Mouse (Mus musculus) intestine, postnatal 0 days (tissue): ENCODE results near the gene 1810010H24Rik. TPM values are rescaled to one million over a fixed set of nuclear protein-coding genes. Genes with fewer than 3 reads are reported as not detected.
"Not testable (repeated sequence)": the region's sequence is repeated elsewhere in the genome, so short reads cannot be mapped to it uniquely, and the experiment has no call there.

Experiments used
- ATAC-seq: fragments of 200-750 bp; cut with Nextera tagmentation; 2 replicates; pipeline ENCODE4 v1.8.0; 2017; ENCODE audit warnings: mild to moderate bottlenecking, moderate TSS enrichment, moderate library complexity
- H3K27ac ChIP-seq: fragments of 300-500 bp; sonication (generic); 2 replicates; pipeline ENCODE4 v1.5.1; 2014; ENCODE audit warnings: mild to moderate bottlenecking, low read depth, low read length, moderate library complexity
- H3K27me3 ChIP-seq: fragments of 300-500 bp; sonication (generic); replicated peaks from 2 replicates; pipeline ENCODE4 v1.6.1; 2014; ENCODE audit warnings: low read length, mixed read lengths; ENCODE audit not compliant: control insufficient read depth, insufficient read depth
- H3K36me3 ChIP-seq: fragments of 300-500 bp; sonication (generic); 2 replicates; pipeline ENCODE4 v1.6.1; 2014; ENCODE audit warnings: mild to moderate bottlenecking, moderate library complexity; ENCODE audit not compliant: control insufficient read depth, insufficient read depth
- H3K4me1 ChIP-seq: fragments of 300-500 bp; sonication (generic); replicated peaks from 2 replicates; pipeline ENCODE4 v1.6.1; 2014; ENCODE audit warnings: antibody characterized with exemption, low read length, mixed read lengths; ENCODE audit not compliant: control insufficient read depth, insufficient read depth
- H3K4me2 ChIP-seq: fragments of 300-500 bp; sonication (generic); replicated peaks from 2 replicates; pipeline ENCODE4 v1.6.1; 2014; ENCODE audit warnings: low read depth, mild to moderate bottlenecking, moderate library complexity
- H3K4me3 ChIP-seq: fragments of 300-500 bp; sonication (generic); 2 replicates; pipeline ENCODE4 v1.5.1; 2014; ENCODE audit warnings: low read depth, low read length
- H3K9ac ChIP-seq: fragments of 300-500 bp; sonication (generic); 2 replicates; pipeline ENCODE4 v1.6.1; 2014; ENCODE audit warnings: mild to moderate bottlenecking, low read depth, low read length
- H3K9me3 ChIP-seq: fragments of 300-500 bp; sonication (generic); 2 replicates; pipeline ENCODE4 v1.6.1; 2016; ENCODE audit warnings: mixed run types; ENCODE audit not compliant: control insufficient read depth
- CTCF ChIP-seq: sonication (generic); IDR thresholded peaks from 2 replicates; pipeline ENCODE4 v1.5.1; 2016; ENCODE audit warnings: low read depth, mild to moderate bottlenecking, control low read depth, antibody characterized with exemption, moderate library complexity
- WGBS: fragments of 180-500 bp; shearing (Covaris S2); extraction: QIAGEN DNeasy Blood & Tissue Kit; methylation state at CpG from one replicate; pipeline ENCODE4 v1.1.7; 2014; 5-methylcytosine and 5-hydroxymethylcytosine counted together
- polyA plus RNA-seq: library from polyadenylated mRNA; unstranded; fragments of >200 nt; fragmentation: Nextera tagmentation; extraction: Ambion mirVana; gene quantifications from 2 replicates; pipeline ENCODE4 v1.2.1, GENCODE M21; 2015

The 1810010H24Rik gene
- polyA plus RNA-seq, 1 experiment from 2014 or later: 9.9 TPM

DNA sequence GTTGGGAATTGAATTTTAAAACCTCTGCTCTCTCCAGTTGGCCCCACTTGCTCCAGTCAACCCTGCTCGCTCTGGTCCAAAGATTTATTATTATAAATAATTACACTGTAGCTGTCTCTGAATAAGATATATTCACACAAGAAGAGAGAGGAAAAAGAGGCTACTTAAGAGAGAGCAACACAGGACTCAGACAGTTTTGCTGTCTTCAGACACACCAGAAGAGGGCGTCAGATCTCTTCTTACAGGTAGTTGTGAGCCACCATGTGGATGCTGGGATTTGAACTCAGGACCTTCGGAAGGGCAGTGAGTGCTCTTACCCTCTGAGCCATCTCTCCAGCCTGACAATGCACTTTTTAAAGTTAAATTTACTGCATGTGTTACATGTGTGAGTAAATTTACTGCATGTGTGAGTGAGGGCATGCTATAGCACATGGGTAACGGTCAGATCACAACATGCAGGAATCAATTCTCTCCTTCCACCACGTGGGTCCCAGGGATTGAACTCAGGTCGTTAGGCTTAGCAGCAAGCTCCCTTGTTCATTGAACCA, 8.1 kb upstream of the 1810010H24Rik start:
- TF ChIP-seq CTCF: peak; percentile 40
- no peaks in the 10 kb centered on the region for H3K9me3 ChIP-seq
- WGBS: 63% methylated on average over 6 of the region's 6 CpGs
- H3K27me3 ChIP-seq: no peaks in the 10 kb centered on the region
- H3K4me2 ChIP-seq: no peak overlapping the region
- ATAC-seq: no peak
- H3K27ac ChIP-seq: no peak overlapping the region
- no peak overlapping the region for H3K4me3 ChIP-seq
- H3K9ac ChIP-seq: no peak overlapping the region
- no peaks in the 10 kb centered on the region for H3K36me3 ChIP-seq
- no peaks in the 10 kb centered on the region for H3K4me1 ChIP-seq

DNA sequence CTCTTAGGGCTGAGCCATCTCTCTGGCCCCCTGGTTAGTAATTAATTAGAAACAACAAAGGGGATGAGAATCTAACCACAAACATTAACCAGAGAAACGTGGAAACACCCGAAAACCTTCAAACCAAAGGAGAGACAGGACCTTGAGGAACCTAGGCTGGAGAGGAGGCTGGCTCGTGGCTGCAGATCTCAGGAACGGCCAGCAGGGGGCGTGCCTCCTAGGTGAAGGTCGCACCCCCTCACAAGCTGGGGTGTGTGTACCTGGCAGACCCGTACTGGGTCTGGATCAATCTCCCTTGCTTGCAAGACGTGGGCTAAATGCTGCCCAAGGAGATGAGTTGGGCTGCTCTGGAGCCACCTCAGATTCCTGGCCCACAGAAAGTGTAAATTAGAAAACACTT, 6.9 kb upstream of the 1810010H24Rik start:
- 41% methylated on average over 8 of the region's 8 CpGs for WGBS
- no peaks in the 10 kb centered on the region for H3K36me3 ChIP-seq

DNA sequence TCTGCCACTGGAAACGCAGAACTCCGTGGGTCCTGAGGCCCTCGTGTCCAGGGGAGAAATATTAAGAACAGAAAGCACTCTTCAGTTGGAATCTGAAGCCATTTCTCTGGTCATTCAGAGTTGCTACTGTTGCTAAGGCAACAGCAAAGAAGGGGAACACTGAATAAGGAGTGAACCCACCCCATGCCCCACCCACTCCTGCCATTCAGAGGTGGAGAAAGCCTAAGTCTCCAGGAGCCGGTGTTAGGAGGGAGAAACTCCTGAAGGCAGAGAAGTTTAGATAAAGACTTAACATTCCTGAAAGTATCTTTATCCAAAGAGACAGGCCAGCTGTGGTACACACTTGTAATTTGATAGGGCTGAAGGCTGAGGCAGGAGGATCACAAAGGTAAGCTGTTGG, 6.2 kb upstream of the 1810010H24Rik start:
- Histone ChIP-seq H3K9me3 (no peaks in the 10 kb centered on the region), H3K4me2 (no peak overlapping the region), H3K4me3 (no peak overlapping the region), H3K9ac (no peak overlapping the region), H3K27me3 (no peaks in the 10 kb centered on the region), H3K27ac (no peak overlapping the region), H3K36me3 (no peaks in the 10 kb centered on the region), H3K4me1 (no peaks in the 10 kb centered on the region)
- TF ChIP-seq CTCF: no peak
- 74% methylated on average over 4 of the region's 4 CpGs for WGBS
- ATAC-seq: no peak

More for the DNA sequence above, 6.9 kb upstream of the 1810010H24Rik start:
- Histone ChIP-seq H3K4me3 (no peak overlapping the region), H3K9ac (no peak overlapping the region), H3K4me2 (no peak overlapping the region), H3K9me3 (no peaks in the 10 kb centered on the region), H3K4me1 (no peaks in the 10 kb centered on the region), H3K27ac (no peak overlapping the region), H3K27me3 (no peaks in the 10 kb centered on the region)
- peak; percentile 72 for TF ChIP-seq CTCF
- no peak for ATAC-seq

DNA sequence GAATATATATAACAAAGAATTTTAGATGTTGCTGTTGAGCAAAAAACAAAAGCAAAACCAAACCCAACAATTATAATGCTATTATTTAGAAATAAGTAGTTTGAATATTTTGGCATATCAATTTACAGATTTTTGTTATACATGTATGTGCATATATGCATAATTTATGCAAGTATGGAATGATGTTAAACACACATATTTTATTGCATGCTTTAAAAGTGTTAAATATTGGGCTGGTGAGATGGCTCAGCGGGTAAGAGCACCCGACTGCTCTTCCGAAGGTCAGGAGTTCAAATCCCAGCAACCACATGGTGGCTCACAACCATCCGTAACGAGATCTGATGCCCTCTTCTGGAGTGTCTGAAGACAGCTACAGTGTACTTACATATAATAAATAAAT, 5.8 kb upstream of the 1810010H24Rik start:
- H3K27ac ChIP-seq, H3K4me1 ChIP-seq, H3K9me3 ChIP-seq, H3K27me3 ChIP-seq, H3K36me3 ChIP-seq, H3K4me3 ChIP-seq, H3K9ac ChIP-seq, ATAC-seq, H3K4me2 ChIP-seq: not testable (repeated sequence)
- WGBS: 84% methylated on average over 3 of the region's 5 CpGs

DNA sequence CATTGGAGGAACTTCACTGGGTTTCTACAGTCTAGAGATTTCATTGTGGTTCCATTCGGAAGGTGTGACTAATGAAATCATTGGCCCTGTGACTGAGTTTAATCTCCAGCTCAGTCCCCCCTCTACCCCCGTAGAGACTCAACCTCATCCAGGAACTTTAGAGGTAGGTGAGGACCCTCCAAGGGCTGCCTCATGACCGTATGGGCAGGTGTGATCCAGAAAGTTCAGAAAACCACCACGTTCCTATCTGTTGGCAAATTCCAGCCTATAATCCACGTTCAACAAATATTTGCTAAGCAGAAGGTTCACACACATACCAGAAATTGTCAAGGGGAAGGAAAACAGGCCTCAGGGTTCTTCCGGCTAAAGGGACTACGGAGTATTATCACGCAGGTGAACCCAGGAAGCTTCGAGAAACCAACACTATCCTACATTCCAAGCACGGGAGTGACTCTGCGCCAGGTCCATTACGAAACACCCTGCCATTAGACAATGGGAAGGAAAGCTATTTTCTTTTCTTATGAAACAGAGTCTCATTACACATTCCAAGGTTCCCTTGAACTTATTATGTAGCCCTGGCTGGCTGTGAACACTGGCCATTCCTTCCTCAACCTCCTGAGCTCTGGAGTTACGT, 3.3 kb upstream of the 1810010H24Rik start:
- WGBS: 55% methylated on average over 13 of the region's 13 CpGs
- Histone ChIP-seq H3K9me3 (no peaks in the 10 kb centered on the region), H3K4me3 (no peak overlapping the region), H3K36me3 (no peaks in the 10 kb centered on the region), H3K9ac (no peak overlapping the region), H3K27ac (peak overlapping the region; percentile 31; the same call in 1 of the 2 replicates), H3K4me1 (no peaks in the 10 kb centered on the region), H3K27me3 (no peaks in the 10 kb centered on the region), H3K4me2 (no peak overlapping the region; the same call in 1 of the 2 replicates)
- peak; percentile 63 for ATAC-seq
- TF ChIP-seq CTCF: no peak

DNA sequence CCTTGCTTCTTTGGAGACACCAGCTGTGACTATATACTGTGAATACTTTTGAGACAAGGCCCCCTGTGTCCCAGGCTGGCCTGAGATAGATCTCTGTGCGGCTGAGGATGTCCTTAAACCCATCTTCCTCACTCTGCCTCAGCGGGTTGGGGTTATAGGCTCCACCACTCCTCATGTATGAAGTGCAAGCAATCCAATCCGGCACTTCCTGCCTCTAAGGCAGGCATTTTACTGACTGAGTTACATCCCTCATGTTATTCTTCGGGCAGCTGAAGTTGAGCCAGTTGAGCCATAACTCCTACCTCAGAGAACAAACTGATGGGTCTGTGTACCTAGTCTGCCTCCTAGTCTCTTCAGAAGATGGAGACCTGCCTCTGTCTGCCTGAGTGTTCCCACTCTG, 1.1 kb upstream of the 1810010H24Rik start:
- Histone ChIP-seq H3K4me2 (peak overlapping the region; percentile 93; the same call in 1 of the 2 replicates), H3K27me3 (no peaks in the 10 kb centered on the region), H3K27ac (no peak overlapping the region), H3K9me3 (no peaks in the 10 kb centered on the region), H3K4me3 (no peak overlapping the region), H3K9ac (no peak overlapping the region), H3K36me3 (no peaks in the 10 kb centered on the region), H3K4me1 (0 out of 2 replicates have a peak, but pooled peaks cover 3% of the 10 kb centered on the region)
- no peak for ATAC-seq
- WGBS: 68% methylated on average over 4 of the region's 4 CpGs
- no peak for TF ChIP-seq CTCF
